Mouse (Mus musculus) right cerebral cortex, postnatal 10 days (tissue): ENCODE measurements around the gene Sept14.
A peak's percentile ranks its signal among the peaks of the same experiment; 100 is the strongest.
"Not testable (repeated sequence)": the region's sequence is repeated elsewhere in the genome, so short reads cannot be mapped to it uniquely, and the experiment has no call there.

Experiments used
- DNase-seq, 2 experiments: peaks; one replicate each; pipeline ENCODE4 v3.0.0; 2021; ENCODE audit warnings: low spot score in 2 of 2

Sept14 gene

GRCm38 (mm10) chr5:129708412-129708811 is at the start of gene Sept14:
Gene Sept14, minus strand, starts transcription at chr5:129708512.
- DNase-seq: no peak

- no peak for DNase-seq
Observed at GRCm38 (mm10) chr5:129756886-129757285, 48.6 kb upstream of the Sept14 start.

- no peak for DNase-seq
Observed at GRCm38 (mm10) chr5:129744050-129744449, 35.7 kb upstream of the Sept14 start.

- DNase-seq: no peak
Observed at GRCm38 (mm10) chr5:129742903-129743488, 34.7 kb upstream of the Sept14 start.

- peak in 1 of 2 experiments; percentile 33 for DNase-seq
Observed at GRCm38 (mm10) chr5:129740976-129741375, 32.7 kb upstream of the Sept14 start.

- DNase-seq: no peak
Observed at GRCm38 (mm10) chr5:129731021-129731420, 22.7 kb upstream of the Sept14 start.

GRCm38 (mm10) chr5:129730344-129730743 is 22.0 kb upstream of the Sept14 start:
- no peak for DNase-seq

- DNase-seq: no peak
Observed at GRCm38 (mm10) chr5:129729286-129729685, 21.0 kb upstream of the Sept14 start.

- no peak for DNase-seq
Observed at GRCm38 (mm10) chr5:129726784-129727183, 18.5 kb upstream of the Sept14 start.

- no peak for DNase-seq
Observed at GRCm38 (mm10) chr5:129725774-129726392, 17.6 kb upstream of the Sept14 start.

- DNase-seq: peak; percentile 87 to 92
Observed at GRCm38 (mm10) chr5:129724834-129725773, 16.8 kb upstream of the Sept14 start, which contains the start of gene Nipsnap2. Gene Nipsnap2, plus strand, starts transcription at chr5:129725063.

GRCm38 (mm10) chr5:129724268-129724667 is 16.0 kb upstream of the Sept14 start:
- no peak for DNase-seq

- DNase-seq: no peak
Observed at GRCm38 (mm10) chr5:129720176-129720575, 11.9 kb upstream of the Sept14 start.

GRCm38 (mm10) chr5:129717016-129717415 is 8.7 kb upstream of the Sept14 start:
- no peak for DNase-seq

GRCm38 (mm10) chr5:129715326-129715861 is 7.1 kb upstream of the Sept14 start, which contains the start of gene Mrps17:
Gene Mrps17, plus strand, starts transcription at chr5:129715497.
- peak; percentile 94 to 96 for DNase-seq

- DNase-seq: no peak
Observed at GRCm38 (mm10) chr5:129703368-129703767, 4.9 kb downstream of the Sept14 start.

GRCm38 (mm10) chr5:129701706-129702105 is 6.6 kb downstream of the Sept14 start:
- no peak for DNase-seq

- DNase-seq: no peak
Observed at GRCm38 (mm10) chr5:129700506-129700905, 7.8 kb downstream of the Sept14 start.

GRCm38 (mm10) chr5:129690528-129690927 is 17.8 kb downstream of the Sept14 start:
- no peak for DNase-seq

GRCm38 (mm10) chr5:129687621-129688020 is 20.7 kb downstream of the Sept14 start:
- DNase-seq: no peak

GRCm38 (mm10) chr5:129685141-129685540 is 23.2 kb downstream of the Sept14 start:
- DNase-seq: not testable (repeated sequence)

GRCm38 (mm10) chr5:129670036-129670458 is 38.3 kb downstream of the Sept14 start, which contains the start of gene Zfp11:
Gene Zfp11, minus strand, starts transcription at chr5:129670099.
- DNase-seq: peak; percentile 89
